Mouse (Mus musculus) left cerebral cortex, postnatal 25 days (tissue): ENCODE measurements around the gene P3h3. TPM values are rescaled to one million over a fixed set of nuclear protein-coding genes. Genes with fewer than 3 reads are reported as not detected.
"Not testable (repeated sequence)": the region's sequence is repeated elsewhere in the genome, so short reads cannot be mapped to it uniquely, and the experiment has no call there.

ENCODE experiments used
- DNase-seq, 2 experiments: peaks; one replicate each; pipeline ENCODE4 v3.0.0; 2022; ENCODE audit warnings: low spot score in 2 of 2, mixed read lengths in 1 of 2
- intact Hi-C: fragments of 180-260 bp; cut with DNase I; formaldehyde crosslinking; loops from one replicate; pipeline ENCODE4 v1.15.1; 2025
- total RNA-seq, 2 experiments: library from RNA; stranded (reverse); gene quantifications; 2 replicates each; pipeline ENCODE4 v1.2.3; 2021

The P3h3 gene
- total RNA-seq, 2 experiments from 2014 or later = 21.9 to 25.7 TPM

DNA sequence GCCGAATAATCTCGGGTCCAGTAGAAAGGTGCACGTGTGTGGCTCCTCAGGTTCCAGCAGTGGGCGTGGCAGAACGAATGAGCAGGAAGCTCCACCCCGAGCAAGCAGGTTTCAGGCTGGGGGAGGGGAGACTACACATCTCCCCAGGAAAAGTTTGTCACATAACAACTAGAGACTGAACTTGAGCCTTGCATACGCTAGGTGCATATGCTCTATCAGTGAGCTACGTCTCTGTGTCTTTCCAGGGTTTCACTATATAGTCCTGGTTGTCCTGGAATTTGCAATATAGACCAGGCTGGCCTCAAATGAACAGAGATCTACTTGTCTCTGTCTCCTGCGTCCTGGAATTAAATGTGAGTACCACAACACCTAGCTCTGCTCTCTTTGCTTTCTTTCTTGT lies 55.2 kb downstream of the P3h3 start:
- DNase-seq, intact Hi-C loops: not testable (repeated sequence)

DNA sequence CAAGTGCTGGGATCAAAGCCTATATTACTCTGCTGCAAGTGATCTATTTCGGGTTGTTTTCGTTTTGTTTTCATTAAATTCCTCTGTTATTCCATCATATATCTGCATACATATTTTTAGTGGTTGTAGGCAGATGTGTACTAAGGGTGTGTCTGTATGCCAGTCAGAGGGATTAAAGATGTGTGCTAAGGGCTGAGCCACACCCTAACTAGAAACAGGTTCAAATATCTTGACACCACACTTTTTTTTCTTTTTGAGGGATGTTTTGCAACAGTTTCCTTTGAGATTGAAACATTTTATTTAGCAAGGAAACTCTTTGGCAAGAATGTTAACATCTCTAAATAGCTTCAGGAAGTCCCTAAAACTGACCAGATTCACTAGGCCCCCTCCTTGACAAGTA lies 61.4 kb downstream of the P3h3 start:
- no peak for DNase-seq
- intact Hi-C loops = no loop called here

DNA sequence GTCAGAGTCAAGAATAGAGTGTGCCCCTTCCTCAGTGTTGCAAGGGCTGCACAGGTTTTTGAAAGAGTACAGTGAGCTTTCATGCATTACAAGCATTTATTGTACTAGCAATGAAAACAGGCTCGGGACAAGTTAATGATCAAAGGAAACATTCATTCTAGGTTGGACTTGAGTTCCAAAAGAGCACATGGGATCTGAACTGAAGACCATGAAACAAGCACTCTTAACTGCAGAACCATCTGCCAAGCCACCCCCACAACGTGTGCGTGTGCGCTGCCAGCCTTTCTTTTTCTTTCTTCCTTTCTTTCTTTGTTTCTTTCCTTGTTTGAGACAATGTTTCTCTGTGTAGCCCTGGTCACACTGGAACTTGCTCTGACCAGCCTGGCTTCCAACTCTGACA lies 61.8 kb downstream of the P3h3 start:
- intact Hi-C loops = no loop called here
- DNase-seq = no peak

- DNase-seq = no peak
- intact Hi-C loops = no loop called here
Observed at GRCm38 (mm10) chr6:124791911-124792310, 65.6 kb downstream of the P3h3 start.

Other genes starting within 250 kb of the P3h3 start
- under 1 TPM; 0.14 to 0.16 TPM for gene C1s2, start 221.7 kb downstream of the P3h3 start, total RNA-seq
- gene Lpcat3, start 194.7 kb downstream of the P3h3 start, total RNA-seq = 10 to 100 TPM; 22.4 to 31.2 TPM
- gene Emg1, start 145.6 kb downstream of the P3h3 start, total RNA-seq = 10 to 100 TPM; 42.9 to 48.8 TPM
- 100 to 1,000 TPM; 112 to 120 TPM for gene Phb2, start 145.4 kb downstream of the P3h3 start, total RNA-seq
- 1 to 10 TPM; 3.1 to 4.5 TPM for gene Ptpn6, start 119.0 kb downstream of the P3h3 start, total RNA-seq
- 100 to 1,000 TPM; 315 to 349 TPM for gene Grcc10, start 116.4 kb downstream of the P3h3 start, total RNA-seq
- not detected for gene Gm45234, start 101.7 kb downstream of the P3h3 start, total RNA-seq
- gene Atn1, start 101.2 kb downstream of the P3h3 start, total RNA-seq = 100 to 1,000 TPM; 154 to 162 TPM
- gene Eno2, start 88.1 kb downstream of the P3h3 start, total RNA-seq = 1,000 to 10,000 TPM in 1 of 2 experiments, 100 to 1,000 TPM in 1; 999 to 1,002 TPM
- gene Lrrc23, start 78.0 kb downstream of the P3h3 start, total RNA-seq = 1 to 10 TPM; 1.5 to 1.9 TPM
- 1 to 10 TPM; 4.4 to 5.2 TPM for gene Spsb2, start 49.1 kb downstream of the P3h3 start, total RNA-seq
- gene Tpi1, start 43.5 kb downstream of the P3h3 start, total RNA-seq = 100 to 1,000 TPM; 739 to 808 TPM
- gene Usp5, start 28.3 kb downstream of the P3h3 start, total RNA-seq = 100 to 1,000 TPM; 176 to 177 TPM
- gene Cdca3, start 28.2 kb downstream of the P3h3 start, total RNA-seq = 1 to 10 TPM in 1 of 2 experiments, under 1 TPM in 1; 0.50 to 1.1 TPM
- under 1 TPM in 1 of 2 experiments, not detected in 1; 0.18 TPM for gene Gnb3, start 17.5 kb downstream of the P3h3 start, total RNA-seq
- gene Gpr162, start 6.2 kb upstream of the P3h3 start, total RNA-seq = 100 to 1,000 TPM; 207 to 229 TPM
- gene Cd4, start 30.5 kb upstream of the P3h3 start, total RNA-seq = 1 to 10 TPM; 2.8 to 8.7 TPM
- 1 to 10 TPM; 2.9 to 3.6 TPM for gene Lag3, start 54.0 kb upstream of the P3h3 start, total RNA-seq
- gene Ptms, start 62.4 kb upstream of the P3h3 start, total RNA-seq = 1,000 to 10,000 TPM in 1 of 2 experiments, 100 to 1,000 TPM in 1; 954 to 1,041 TPM
- gene Mlf2, start 73.6 kb upstream of the P3h3 start, total RNA-seq = 100 to 1,000 TPM; 648 to 675 TPM
- 100 to 1,000 TPM; 149 to 163 TPM for gene Cops7a, start 107.8 kb upstream of the P3h3 start, total RNA-seq
- 100 to 1,000 TPM; 169 to 181 TPM for gene Pianp, start 138.9 kb upstream of the P3h3 start, total RNA-seq
- gene Zfp384, start 151.4 kb upstream of the P3h3 start, total RNA-seq = 10 to 100 TPM; 38.4 to 44.1 TPM
- 10 to 100 TPM; 54.0 to 62.1 TPM for gene Ing4, start 182.0 kb upstream of the P3h3 start, total RNA-seq
- 10 to 100 TPM in 1 of 2 experiments, 1 to 10 TPM in 1; 8.4 to 12.3 TPM for gene Acrbp, start 191.9 kb upstream of the P3h3 start, total RNA-seq
- gene Lpar5, start 210.2 kb upstream of the P3h3 start, total RNA-seq = under 1 TPM; 0.60 to 0.96 TPM
- 100 to 1,000 TPM; 154 to 161 TPM for gene Chd4, start 238.2 kb upstream of the P3h3 start, total RNA-seq